Mouse (Mus musculus) Muller cell, postnatal 12 days (primary cell): ENCODE measurements at regions not wholly inside any gene's neighbourhood (a gene's known extent, or its start where the extent isn't known, plus 50 kb on each side); places are given as distances from the start of the nearest gene placed in this dataset.
A peak's percentile ranks its signal among the peaks of the same experiment; 100 is the strongest.

Experiments
- DNase-seq: peaks from one replicate; pipeline ENCODE4 v3.0.0-alpha.2; 2015; ENCODE audit errors: inconsistent ontology term

GRCm38 (mm10) chr15:45453797-45454196, 5319.6 kb downstream of the 9330182O14Rik start:
- peak; percentile 93 for DNase-seq

GRCm38 (mm10) chr15:45470425-45470824, 5336.3 kb downstream of the 9330182O14Rik start:
- DNase-seq = no peak

- no peak for DNase-seq
These were observed 5339.0 kb downstream of the 9330182O14Rik start for GRCm38 (mm10) chr15:45473191-45473590.

- DNase-seq = no peak
These were observed 5376.1 kb downstream of the 9330182O14Rik start for GRCm38 (mm10) chr15:45510271-45510670.
